Mouse (Mus musculus) intestine, postnatal 0 days (tissue): ENCODE measurements around the gene D5Ertd579e. TPM values are rescaled to one million over a fixed set of nuclear protein-coding genes. Genes with fewer than 3 reads are reported as not detected.

ENCODE experiments used
- ATAC-seq: fragments of 200-750 bp; cut with Nextera tagmentation; 2 replicates; pipeline ENCODE4 v1.8.0; 2017; ENCODE audit warnings: mild to moderate bottlenecking, moderate TSS enrichment, moderate library complexity
- H3K27ac ChIP-seq: fragments of 300-500 bp; sonication (generic); 2 replicates; pipeline ENCODE4 v1.5.1; 2014; ENCODE audit warnings: mild to moderate bottlenecking, low read depth, low read length, moderate library complexity
- H3K27me3 ChIP-seq: fragments of 300-500 bp; sonication (generic); replicated peaks from 2 replicates; pipeline ENCODE4 v1.6.1; 2014; ENCODE audit warnings: low read length, mixed read lengths; ENCODE audit not compliant: control insufficient read depth, insufficient read depth
- H3K36me3 ChIP-seq: fragments of 300-500 bp; sonication (generic); 2 replicates; pipeline ENCODE4 v1.6.1; 2014; ENCODE audit warnings: mild to moderate bottlenecking, moderate library complexity; ENCODE audit not compliant: control insufficient read depth, insufficient read depth
- H3K4me1 ChIP-seq: fragments of 300-500 bp; sonication (generic); replicated peaks from 2 replicates; pipeline ENCODE4 v1.6.1; 2014; ENCODE audit warnings: antibody characterized with exemption, low read length, mixed read lengths; ENCODE audit not compliant: control insufficient read depth, insufficient read depth
- H3K4me2 ChIP-seq: fragments of 300-500 bp; sonication (generic); replicated peaks from 2 replicates; pipeline ENCODE4 v1.6.1; 2014; ENCODE audit warnings: low read depth, mild to moderate bottlenecking, moderate library complexity
- H3K4me3 ChIP-seq: fragments of 300-500 bp; sonication (generic); 2 replicates; pipeline ENCODE4 v1.5.1; 2014; ENCODE audit warnings: low read depth, low read length
- H3K9ac ChIP-seq: fragments of 300-500 bp; sonication (generic); 2 replicates; pipeline ENCODE4 v1.6.1; 2014; ENCODE audit warnings: mild to moderate bottlenecking, low read depth, low read length
- H3K9me3 ChIP-seq: fragments of 300-500 bp; sonication (generic); 2 replicates; pipeline ENCODE4 v1.6.1; 2016; ENCODE audit warnings: mixed run types; ENCODE audit not compliant: control insufficient read depth
- CTCF ChIP-seq: sonication (generic); IDR thresholded peaks from 2 replicates; pipeline ENCODE4 v1.5.1; 2016; ENCODE audit warnings: low read depth, mild to moderate bottlenecking, control low read depth, antibody characterized with exemption, moderate library complexity
- WGBS: fragments of 180-500 bp; shearing (Covaris S2); extraction: QIAGEN DNeasy Blood & Tissue Kit; methylation state at CpG from one replicate; pipeline ENCODE4 v1.1.7; 2014; 5-methylcytosine and 5-hydroxymethylcytosine counted together
- polyA plus RNA-seq: library from polyadenylated mRNA; unstranded; fragments of >200 nt; fragmentation: Nextera tagmentation; extraction: Ambion mirVana; gene quantifications from 2 replicates; pipeline ENCODE4 v1.2.1, GENCODE M21; 2015

Gene D5Ertd579e
- polyA plus RNA-seq, 1 experiment from 2014 or later: 19.6 TPM

GRCm38 (mm10) chr5:36729086-36729473 is 33.3 kb upstream of the D5Ertd579e start:
- H3K27ac ChIP-seq: peak overlapping the region; percentile 57; the same call in 1 of the 2 replicates
- no peaks in the 10 kb centered on the region for H3K9me3 ChIP-seq
- H3K27me3 ChIP-seq: no peaks in the 10 kb centered on the region
- no peak overlapping the region for H3K4me3 ChIP-seq
- TF ChIP-seq CTCF: no peak
- WGBS: 75% methylated on average over 4 of the region's 4 CpGs
- peaks cover 9% of the 10 kb centered on the region for H3K4me1 ChIP-seq
- no peak overlapping the region for H3K4me2 ChIP-seq
- no peak for ATAC-seq
- no peak overlapping the region; the same call in 1 of the 2 replicates for H3K9ac ChIP-seq
- H3K36me3 ChIP-seq: no peaks in the 10 kb centered on the region

DNA sequence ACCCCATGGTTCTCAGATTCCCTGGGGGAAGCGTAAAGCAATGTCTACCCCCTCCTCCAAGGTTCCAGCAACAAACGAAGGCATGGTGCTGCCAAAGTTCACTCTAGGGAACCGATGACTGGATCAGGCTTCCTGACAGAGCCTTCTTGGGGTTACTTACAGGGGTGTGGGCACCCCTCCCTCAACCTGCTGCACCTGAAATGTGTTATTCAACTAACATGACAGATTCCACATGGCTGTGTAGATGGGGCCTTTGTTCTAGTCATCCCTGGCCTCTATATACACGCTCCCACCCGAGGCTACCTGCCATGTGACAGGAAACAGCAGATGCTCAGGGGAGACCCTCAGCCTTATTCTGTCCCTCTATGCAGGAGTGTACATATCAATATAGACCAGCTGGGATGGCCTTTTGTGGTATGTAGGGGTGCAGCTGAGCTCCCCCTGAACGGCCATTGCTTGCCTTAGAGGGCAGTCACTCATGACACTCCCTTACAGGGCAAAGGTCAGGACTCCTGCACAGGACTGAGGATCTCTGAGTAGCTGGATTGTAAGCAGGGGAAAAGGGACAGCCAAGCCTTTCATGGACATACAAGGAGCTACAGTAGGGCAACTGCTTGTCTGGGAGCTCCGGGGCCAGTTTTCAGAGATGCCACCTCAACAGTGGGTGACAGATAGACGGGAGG is 32.7 kb upstream of the D5Ertd579e start:
- Histone ChIP-seq H3K27me3 (no peaks in the 10 kb centered on the region), H3K4me1 (peaks cover 9% of the 10 kb centered on the region), H3K4me3 (no peak overlapping the region), H3K9ac (no peak overlapping the region), H3K9me3 (no peaks in the 10 kb centered on the region), H3K36me3 (no peaks in the 10 kb centered on the region), H3K27ac (peak overlapping the region; percentile 57; the same call in 1 of the 2 replicates), H3K4me2 (no peak overlapping the region)
- ATAC-seq: no peak
- no peak for TF ChIP-seq CTCF
- 65% methylated on average over 8 of the region's 8 CpGs for WGBS

DNA sequence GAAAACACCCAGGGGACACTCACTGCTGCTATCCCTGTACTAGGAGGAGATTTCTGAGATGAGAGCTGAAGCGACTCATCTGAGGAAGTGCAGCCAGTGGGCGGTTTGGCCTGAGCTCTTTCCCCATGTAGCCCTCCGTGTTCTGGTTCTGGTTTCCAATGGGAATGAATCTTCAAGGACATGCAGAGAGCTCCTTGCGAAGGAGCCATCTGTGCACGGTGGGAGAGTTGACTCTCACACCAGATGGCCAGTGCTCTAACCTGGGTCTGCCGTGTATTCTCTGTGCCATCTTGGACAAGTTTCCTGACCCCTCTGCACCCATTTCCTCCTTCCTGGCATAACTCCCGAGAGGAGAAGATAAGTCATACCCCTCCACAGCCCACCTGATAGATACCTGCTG is 32.0 kb upstream of the D5Ertd579e start:
- no peak overlapping the region for H3K4me2 ChIP-seq
- no peak overlapping the region for H3K4me3 ChIP-seq
- H3K9ac ChIP-seq: no peak overlapping the region
- ATAC-seq: no peak
- H3K27me3 ChIP-seq: no peaks in the 10 kb centered on the region
- H3K9me3 ChIP-seq: no peaks in the 10 kb centered on the region
- H3K36me3 ChIP-seq: no peaks in the 10 kb centered on the region
- WGBS: 71% methylated on average over 7 of the region's 7 CpGs
- peaks cover 9% of the 10 kb centered on the region for H3K4me1 ChIP-seq
- peak overlapping the region; percentile 73; the same call in 1 of the 2 replicates for H3K27ac ChIP-seq
- TF ChIP-seq CTCF: no peak

DNA sequence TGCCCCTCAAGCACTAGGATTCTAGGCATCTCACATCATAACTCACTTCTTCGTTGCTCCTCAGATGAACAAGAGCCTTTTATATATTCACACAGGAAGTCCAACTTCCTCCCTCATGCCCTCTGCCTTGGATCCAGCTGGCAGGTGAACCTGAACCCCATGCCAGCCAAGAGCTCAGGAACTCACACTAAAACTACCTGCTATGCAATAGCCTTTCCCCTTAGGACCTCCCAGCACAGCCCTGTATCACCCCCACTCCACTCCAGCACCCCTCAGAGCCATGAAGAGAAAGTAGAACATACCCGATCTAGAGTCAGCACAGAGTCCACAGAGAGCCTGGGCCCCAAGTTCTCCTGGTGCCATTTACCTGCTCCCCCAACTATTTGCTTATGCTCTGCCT is 31.3 kb upstream of the D5Ertd579e start:
- WGBS: 37% methylated on average over 2 of the region's 2 CpGs
- no peaks in the 10 kb centered on the region for H3K9me3 ChIP-seq
- H3K4me3 ChIP-seq: no peak overlapping the region
- H3K36me3 ChIP-seq: no peaks in the 10 kb centered on the region
- no peak overlapping the region for H3K9ac ChIP-seq
- no peak overlapping the region; the same call in 1 of the 2 replicates for H3K4me2 ChIP-seq
- no peak for TF ChIP-seq CTCF
- no peaks in the 10 kb centered on the region for H3K27me3 ChIP-seq
- peaks cover 9% of the 10 kb centered on the region for H3K4me1 ChIP-seq
- ATAC-seq: no peak
- peak overlapping the region; percentile 73 for H3K27ac ChIP-seq

GRCm38 (mm10) chr5:36726387-36726801 is 30.6 kb upstream of the D5Ertd579e start:
- H3K27ac ChIP-seq: peak overlapping the region; percentile 73
- TF ChIP-seq CTCF: 0 out of 2 replicates have a peak, but pooled peaks have one; percentile 3
- no peaks in the 10 kb centered on the region for H3K9me3 ChIP-seq
- peaks cover 9% of the 10 kb centered on the region for H3K4me1 ChIP-seq
- ATAC-seq: peak; percentile 87
- WGBS: 30% methylated on average over 9 of the region's 9 CpGs
- H3K4me3 ChIP-seq: no peak overlapping the region
- H3K4me2 ChIP-seq: 0 out of 2 replicates have a peak overlapping the region, but pooled peaks have one; percentile 25
- H3K9ac ChIP-seq: no peak overlapping the region
- no peaks in the 10 kb centered on the region for H3K27me3 ChIP-seq
- no peaks in the 10 kb centered on the region for H3K36me3 ChIP-seq

GRCm38 (mm10) chr5:36725861-36726260 is 30.0 kb upstream of the D5Ertd579e start:
- peak overlapping the region; percentile 73 for H3K27ac ChIP-seq
- no peaks in the 10 kb centered on the region for H3K9me3 ChIP-seq
- H3K4me1 ChIP-seq: peaks cover 5% of the 10 kb centered on the region
- H3K4me2 ChIP-seq: 0 out of 2 replicates have a peak overlapping the region, but pooled peaks have one; percentile 1
- no peaks in the 10 kb centered on the region for H3K36me3 ChIP-seq
- no peak for ATAC-seq
- TF ChIP-seq CTCF: no peak
- no peak overlapping the region for H3K9ac ChIP-seq
- H3K4me3 ChIP-seq: no peak overlapping the region
- WGBS: 40% methylated on average over 12 of the region's 12 CpGs
- no peaks in the 10 kb centered on the region for H3K27me3 ChIP-seq
